Mouse (Mus musculus): ENCODE data around the gene Gm9837.

Gm9837 gene

DNA sequence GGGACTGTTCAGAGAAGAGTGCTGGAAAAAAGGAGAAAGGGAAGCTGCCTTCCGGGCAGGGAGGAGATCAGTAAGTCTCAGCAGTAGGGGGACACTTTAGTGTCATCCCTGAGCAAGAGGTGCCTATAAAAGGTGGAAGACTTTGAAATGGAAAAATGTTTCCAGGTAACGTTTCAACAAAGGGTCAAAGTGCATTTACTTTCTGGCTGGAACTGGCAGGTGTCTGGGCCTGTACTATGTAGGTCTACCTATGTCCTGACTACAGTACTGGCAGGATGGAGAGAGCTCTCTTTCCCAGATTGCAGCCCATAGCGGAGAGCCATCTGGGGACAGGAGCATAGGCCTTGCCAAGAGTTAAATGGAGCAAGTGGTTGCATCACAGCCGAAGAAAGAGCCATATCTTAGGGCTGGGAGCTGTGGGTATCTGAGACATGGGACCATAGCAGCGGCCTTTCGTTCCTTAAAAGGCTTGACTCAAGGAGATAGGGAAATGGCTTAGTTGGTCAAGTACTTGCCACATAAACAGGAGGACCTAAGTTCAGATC, 44.5 kb downstream of the Gm9837 start:
- no peak for DNase-seq (ENCODE audit: low read depth)

DNA sequence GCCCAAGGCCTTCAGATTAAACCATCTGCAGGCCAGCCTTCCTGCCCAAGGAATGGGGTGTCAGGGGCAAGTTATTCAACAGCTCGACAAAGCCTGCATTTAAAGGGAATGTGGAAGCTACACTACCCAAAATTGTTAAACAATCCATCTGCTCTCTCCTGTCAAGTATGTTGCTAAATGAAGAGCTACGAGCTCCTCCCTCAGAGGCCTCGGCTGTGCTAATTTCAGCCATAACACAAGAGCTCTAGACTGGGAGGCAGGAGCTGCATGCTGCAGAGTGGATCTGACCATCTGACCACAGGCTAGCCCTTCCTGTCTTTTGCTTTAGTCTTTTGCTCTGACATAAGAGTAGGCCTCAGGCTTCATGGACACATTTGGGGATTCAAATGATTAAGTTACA, 45.0 kb downstream of the Gm9837 start:
- DNase-seq (ENCODE audit: low read depth): no peak

DNA sequence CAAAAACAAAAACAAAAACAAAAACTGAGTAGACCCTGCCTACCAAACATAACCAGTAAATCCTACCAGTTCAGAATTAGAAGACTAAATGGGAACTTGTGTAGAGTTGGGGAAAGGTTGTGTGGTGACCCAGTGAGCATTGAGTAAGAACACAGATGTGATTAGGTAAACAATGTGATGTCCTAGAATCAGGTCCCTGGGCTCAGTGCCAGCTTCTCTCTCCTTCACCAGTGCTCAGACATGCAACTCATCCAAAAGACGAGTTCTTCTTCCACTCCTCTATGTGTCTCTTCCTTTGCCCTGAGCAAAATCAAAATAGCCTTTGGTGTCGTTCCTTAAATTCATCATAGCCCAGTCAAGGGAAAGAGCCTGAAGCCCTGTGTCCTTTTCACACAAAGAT, 45.5 kb downstream of the Gm9837 start:
- no peak for DNase-seq (ENCODE audit: low read depth)

DNA sequence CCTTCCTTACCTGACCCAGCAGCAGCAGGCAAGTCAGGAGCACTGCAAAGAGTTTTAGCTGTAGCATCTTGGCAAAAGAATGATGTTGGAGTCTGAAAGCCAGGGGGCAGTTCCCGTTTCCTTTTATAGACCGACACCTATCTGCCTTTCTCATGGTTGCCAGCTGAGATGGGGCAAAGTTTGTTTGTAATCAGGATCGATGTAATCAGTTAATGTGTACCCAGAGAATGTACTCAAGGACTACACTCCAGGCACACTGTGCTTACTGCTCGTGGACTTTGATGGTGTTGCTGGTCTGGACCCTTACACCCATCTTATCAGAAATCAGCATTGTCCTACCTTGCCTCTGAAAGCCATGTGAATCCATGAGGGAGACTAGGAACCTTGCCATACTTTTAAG, 47.2 kb downstream of the Gm9837 start, which contains the start of gene Leap2:
Gene Leap2 (minus strand): TSS at position 135 of the 400 bp plus-strand sequence.
- DNase-seq (ENCODE audit: low read depth): no peak

Measured in c-Kit-positive CD71-negative TER-119-negative erythroid progenitor cells, embryonic 14.5 days (primary cell).